8 mouse cellular contexts compared by ENCODE assay signal in genomic region chr11:55471467-55471866, GRCm38 (mm10). TPM values are rescaled to one million over a fixed set of nuclear protein-coding genes. Genes with fewer than 3 reads are reported as not detected.
DNase-seq lines count a peak whose midpoint lies in the region; ATAC-seq and TF ChIP-seq lines count a peak whose summit lies in the region.

No protein-coding gene starts in this region.

- intact Hi-C loops in heart, postnatal 36 days (cut with DNase I), result no loop called here
- intact Hi-C loops in left cerebral cortex, postnatal 36 days (cut with DNase I), result no loop called here

- WGBS in heart, embryonic 14.5 days, result 89% methylated on average over 7 of the region's 7 CpGs
- WGBS in hindbrain, embryonic 12.5 days, result 95% methylated on average over 7 of the region's 7 CpGs
- 79% methylated on average over 7 of the region's 7 CpGs for WGBS in macrophage (ENCODE audit: missing documents)

- TF ChIP-seq CTCF in MEL (IDR thresholded peaks at IDR 0.05 in 2 of 3, conservative IDR thresholded peaks at IDR 0.05 in 1 of 3; ENCODE audit: control insufficient read depth in 1 of 3, insufficient read depth in 1 of 3, low read depth in 2 of 3, low read length in 3 of 3, poor library complexity in 1 of 3, severe bottlenecking in 1 of 3), result no peak

- peak overlapping the region; percentile 99 for H3K9ac ChIP-seq in heart, embryonic 14.5 days (ENCODE audit: low read length)
- H3K9ac ChIP-seq in MEL (ENCODE audit: control insufficient read depth, low read depth, low read length, poor library complexity, severe bottlenecking), result peak overlapping the region; percentile 92
- H3K9ac ChIP-seq in hindbrain, embryonic 12.5 days, result no peak overlapping the region

- H3K79me2 ChIP-seq in MEL (ENCODE audit: control insufficient read depth, insufficient read depth, low read length, poor library complexity), result peaks cover 76% of the 10 kb centered on the region
- peaks cover 67% of the 10 kb centered on the region for H3K79me2 ChIP-seq in macrophage (ENCODE audit: inconsistent target)

- no peak overlapping the region for H3K27ac ChIP-seq in heart, embryonic 14.5 days (replicated peaks in 1 of 2; ENCODE audit: control insufficient read depth in 1 of 2, insufficient read depth in 1 of 2, low read depth in 2 of 2, low read length in 2 of 2)
- H3K27ac ChIP-seq in MEL (ENCODE audit: control insufficient read depth, low read depth, low read length), result no peak overlapping the region
- no peak overlapping the region for H3K27ac ChIP-seq in hindbrain, embryonic 12.5 days
- no peak overlapping the region for H3K27ac ChIP-seq in macrophage

- TF ChIP-seq EP300 in MEL (IDR thresholded peaks at IDR 0.05; ENCODE audit: low read depth in 1 of 2, low read length in 2 of 2), result no peak

- H3K4me2 ChIP-seq in heart, embryonic 14.5 days (ENCODE audit: low read length), result peak overlapping the region; percentile 89
- peak overlapping the region; percentile 84 for H3K4me2 ChIP-seq in hindbrain, embryonic 12.5 days (replicated peaks)

- no peak for ATAC-seq in heart, embryonic 14.5 days (ENCODE audit: insufficient number of reproducible peaks, insufficient read depth, low FRiP score, low read depth)
- no peak for ATAC-seq in hindbrain, embryonic 12.5 days (ENCODE audit: low FRiP score)
- no peak for ATAC-seq in monocyte, adult 5-6 weeks (replicated peaks; ENCODE audit: insufficient number of reproducible peaks, low FRiP score, low TSS enrichment, poor library complexity, severe bottlenecking)

- peaks cover 11 to 41% of the 10 kb centered on the region in 2 experiments for H3K4me1 ChIP-seq in heart, embryonic 14.5 days (ENCODE audit: control insufficient read depth in 2 of 2, insufficient read depth in 2 of 2, low read length in 2 of 2)
- H3K4me1 ChIP-seq in MEL (ENCODE audit: control insufficient read depth in 1 of 2, insufficient read depth in 2 of 2, low read length in 2 of 2), result peaks cover 13 to 33% of the 10 kb centered on the region in 2 experiments
- H3K4me1 ChIP-seq in hindbrain, embryonic 12.5 days, result peaks cover 22% of the 10 kb centered on the region

- H3K27me3 ChIP-seq in heart, embryonic 14.5 days (ENCODE audit: control insufficient read depth, insufficient read depth, low read length), result no peaks in the 10 kb centered on the region
- H3K27me3 ChIP-seq in MEL (ENCODE audit: control insufficient read depth in 1 of 2, insufficient read depth in 2 of 2, low read length in 2 of 2), result no peaks in the 10 kb centered on the region
- H3K27me3 ChIP-seq in hindbrain, embryonic 12.5 days, result no peaks in the 10 kb centered on the region

- H3K9me3 ChIP-seq in heart, embryonic 14.5 days (ENCODE audit: control insufficient read depth, low read length), result no peaks in the 10 kb centered on the region
- H3K9me3 ChIP-seq in MEL (replicated peaks; ENCODE audit: insufficient read depth, low read length), result no peaks in the 10 kb centered on the region
- no peaks in the 10 kb centered on the region for H3K9me3 ChIP-seq in hindbrain, embryonic 12.5 days (replicated peaks)

- DNase-seq in heart, postnatal 36 days, result no peak
- peak; percentile 51 for DNase-seq in MEL (ENCODE audit: low read depth, low spot score)
- DNase-seq in left cerebral cortex, postnatal 36 days (ENCODE audit: low spot score in 2 of 2), result no peak
- DNase-seq in adrenal gland, adult 8-10 months, result no peak

- H3K4me3 ChIP-seq in heart, embryonic 14.5 days (ENCODE audit: control insufficient read depth in 1 of 2, insufficient read depth in 1 of 2, low read depth in 1 of 2, low read length in 2 of 2), result peak overlapping the region in 1 of 2 experiments; percentile 99; a peak in 3 of 4 replicates
- H3K4me3 ChIP-seq in MEL (ENCODE audit: control insufficient read depth in 1 of 2, insufficient read depth in 1 of 2, low read depth in 2 of 2, low read length in 2 of 2) (peak overlapping the region; percentile 62 to 75), macrophage (ENCODE audit: inconsistent target) (peak overlapping the region; percentile 97; the same call in 1 of the 2 replicates)
- peak overlapping the region; percentile 99; the same call in 1 of the 2 replicates for H3K4me3 ChIP-seq in hindbrain, embryonic 12.5 days

- TF ChIP-seq POLR2A in MEL (IDR thresholded peaks at IDR 0.05; ENCODE audit: control insufficient read depth in 1 of 2, insufficient read depth in 1 of 2, low read depth in 1 of 2, low read length in 2 of 2, poor library complexity in 1 of 2), result peak in 1 of 2 experiments; percentile 6; a peak in 1 of 4 replicates

- H3K36me3 ChIP-seq in heart, embryonic 14.5 days (ENCODE audit: control insufficient read depth, insufficient read depth, low read length), result peaks cover 20% of the 10 kb centered on the region
- H3K36me3 ChIP-seq in MEL (ENCODE audit: control insufficient read depth in 1 of 2, insufficient read depth in 2 of 2, low read length in 2 of 2) (peaks cover 32 to 54% of the 10 kb centered on the region in 2 experiments), macrophage (ENCODE audit: inconsistent target) (no peaks in the 10 kb centered on the region)
- H3K36me3 ChIP-seq in hindbrain, embryonic 12.5 days, result peaks cover 10% of the 10 kb centered on the region; the same call in 1 of the 2 replicates

- TF ChIP-seq RAD21 in MEL (IDR thresholded peaks at IDR 0.05; ENCODE audit: low read depth, low read length), result no peak

TF ChIP-seq in MEL, 35 proteins besides CTCF, POLR2A, EP300 and RAD21:
- TF ChIP-seq TBP (IDR thresholded peaks at IDR 0.05; ENCODE audit: low read depth, low read length) (no peak), TAL1 (IDR thresholded peaks at IDR 0.05; ENCODE audit: low read length) (peak; percentile 62)
TF ChIP-seq in MEL: peak in this region for 1.

RNA-seq across cellular contexts. Expression of gene G3bp1, which starts 2.0 kb away (rescaled TPM):
- 103 and 104 TPM in 2 replicates for polyA plus RNA-seq in heart, embryonic 14.5 days (2014; fragmentation: Nextera tagmentation; extraction: Ambion mirVana)
- 10 to 100 TPM; 38.8 to 39.0 TPM for total RNA-seq in heart, postnatal 36 days (2021)
- 314 TPM in 2 replicates for total RNA-seq in MEL (2012; rRNA removed)
- polyA plus RNA-seq in MEL (2012; ENCODE audit: insufficient read depth in 1 of 2, insufficient read length in 2 of 2, low read depth in 1 of 2, low replicate concordance in 2 of 2, missing spikeins in 1 of 2), result 100 to 1,000 TPM; 129 to 246 TPM
- polyA plus RNA-seq in hindbrain, embryonic 12.5 days (2016; fragmentation: Nextera tagmentation; extraction: Ambion mirVana), result 184 and 189 TPM in 2 replicates
- 100 to 1,000 TPM in 2 of 26 experiments, 10 to 100 TPM in 24; 31.8 to 133 (median 56.7) TPM for total RNA-seq in macrophage (2018; cell fraction: chromatin; rRNA removed)
- total RNA-seq in macrophage (2018; cell fraction: cytosol; rRNA removed), result 10 to 100 TPM; 29.4 to 56.8 (median 36.2) TPM
- 10 to 100 TPM; 39.4 to 90.9 (median 47.2) TPM for total RNA-seq in macrophage (2018; cell fraction: nucleus; rRNA removed)
- polyA plus RNA-seq in macrophage (2018), result 20.9 to 52.8 TPM (median 25.9 TPM) in 3 replicates
- total RNA-seq in monocyte, adult 5-6 weeks (2017), result 54.8 to 59.5 TPM (median 56.4 TPM) in 3 replicates
- total RNA-seq in left cerebral cortex, postnatal 36 days (2021), result 10 to 100 TPM; 31.3 to 34.0 TPM
- total RNA-seq in adrenal gland, adult 8-10 months (2022), result 10 to 100 TPM; 49.8 to 58.6 (median 57.0) TPM

RNA-seq across cellular contexts. Expression of gene Atox1, which starts 10.4 kb away (rescaled TPM):
- polyA plus RNA-seq in heart, embryonic 14.5 days (2014; fragmentation: Nextera tagmentation; extraction: Ambion mirVana), result 311 and 354 TPM in 2 replicates
- total RNA-seq in heart, postnatal 36 days (2021), result 100 to 1,000 TPM; 117 to 124 TPM
- total RNA-seq in MEL (2012; rRNA removed), result 340 and 365 TPM in 2 replicates
- 100 to 1,000 TPM in 1 of 2 experiments, not detected in 1; 258 TPM for polyA plus RNA-seq in MEL (2012; ENCODE audit: insufficient read depth in 1 of 2, insufficient read length in 2 of 2, low read depth in 1 of 2, low replicate concordance in 2 of 2, missing spikeins in 1 of 2)
- 236 and 284 TPM in 2 replicates for polyA plus RNA-seq in hindbrain, embryonic 12.5 days (2016; fragmentation: Nextera tagmentation; extraction: Ambion mirVana)
- 10 to 100 TPM in 8 of 26 experiments, 1 to 10 TPM in 18; 5.3 to 36.2 (median 8.4) TPM for total RNA-seq in macrophage (2018; cell fraction: chromatin; rRNA removed)
- 100 to 1,000 TPM; 179 to 407 (median 276) TPM for total RNA-seq in macrophage (2018; cell fraction: cytosol; rRNA removed)
- total RNA-seq in macrophage (2018; cell fraction: nucleus; rRNA removed), result 10 to 100 TPM; 14.4 to 48.4 (median 29.2) TPM
- polyA plus RNA-seq in macrophage (2018), result 117 to 443 TPM (median 360 TPM) in 3 replicates
- total RNA-seq in monocyte, adult 5-6 weeks (2017), result 91.4 to 104 TPM (median 99.3 TPM) in 3 replicates
- total RNA-seq in left cerebral cortex, postnatal 36 days (2021), result 100 to 1,000 TPM in 1 of 2 experiments, 10 to 100 TPM in 1; 88.1 to 111 TPM
- 100 to 1,000 TPM; 171 to 396 (median 303) TPM for total RNA-seq in adrenal gland, adult 8-10 months (2022)

RNA-seq across cellular contexts. Expression of gene Sparc, which starts 48.5 kb away (rescaled TPM):
- polyA plus RNA-seq in heart, embryonic 14.5 days (2014; fragmentation: Nextera tagmentation; extraction: Ambion mirVana), result 1,748 and 1,849 TPM in 2 replicates
- 100 to 1,000 TPM; 645 to 801 TPM for total RNA-seq in heart, postnatal 36 days (2021)
- total RNA-seq in MEL (2012; rRNA removed), result not detected in 2 replicates
- polyA plus RNA-seq in MEL (2012; ENCODE audit: insufficient read depth in 1 of 2, insufficient read length in 2 of 2, low read depth in 1 of 2, low replicate concordance in 2 of 2, missing spikeins in 1 of 2), result not detected
- 743 and 783 TPM in 2 replicates for polyA plus RNA-seq in hindbrain, embryonic 12.5 days (2016; fragmentation: Nextera tagmentation; extraction: Ambion mirVana)
- 100 to 1,000 TPM in 1 of 26 experiments, 1 to 10 TPM in 17, under 1 TPM in 4, not detected in 4; 0.69 to 408 (median 1.5) TPM for total RNA-seq in macrophage (2018; cell fraction: chromatin; rRNA removed)
- under 1 TPM in 22 of 26 experiments, not detected in 4; 0.06 to 0.54 (median 0.23) TPM for total RNA-seq in macrophage (2018; cell fraction: cytosol; rRNA removed)
- 10 to 100 TPM in 1 of 26 experiments, 1 to 10 TPM in 2, under 1 TPM in 9, not detected in 14; 0.28 to 57.5 (median 0.50) TPM for total RNA-seq in macrophage (2018; cell fraction: nucleus; rRNA removed)
- polyA plus RNA-seq in macrophage (2018), result 0.30 to 1.5 TPM (median 0.63 TPM) in 3 replicates
- total RNA-seq in monocyte, adult 5-6 weeks (2017), result not detected in 3 replicates
- 100 to 1,000 TPM; 215 to 224 TPM for total RNA-seq in left cerebral cortex, postnatal 36 days (2021)
- 1,000 to 10,000 TPM; 1,201 to 2,025 (median 1,729) TPM for total RNA-seq in adrenal gland, adult 8-10 months (2022)

Comparison
In these comparisons a context has a peak if more than half of its experiments do, and no peak if none do; other contexts are left out.
1. RNA of gene Sparc, which starts 48.5 kb away (total RNA-seq): 1,201 to 2,025 TPM in adrenal gland, adult 8-10 months, 645 to 801 TPM in heart, postnatal 36 days and 215 to 224 TPM in left cerebral cortex, postnatal 36 days; not detected in MEL and not detected in monocyte, adult 5-6 weeks; every median in the first group is over 100 times any median in the second.